Mouse (Mus musculus) B cell, adult 2 months (primary cell): ENCODE data around the gene Cbs.

Experiments used
- DNase-seq, 2 experiments: peaks; one replicate each; pipeline ENCODE4 v3.0.0; 2022

The Cbs gene

DNA sequence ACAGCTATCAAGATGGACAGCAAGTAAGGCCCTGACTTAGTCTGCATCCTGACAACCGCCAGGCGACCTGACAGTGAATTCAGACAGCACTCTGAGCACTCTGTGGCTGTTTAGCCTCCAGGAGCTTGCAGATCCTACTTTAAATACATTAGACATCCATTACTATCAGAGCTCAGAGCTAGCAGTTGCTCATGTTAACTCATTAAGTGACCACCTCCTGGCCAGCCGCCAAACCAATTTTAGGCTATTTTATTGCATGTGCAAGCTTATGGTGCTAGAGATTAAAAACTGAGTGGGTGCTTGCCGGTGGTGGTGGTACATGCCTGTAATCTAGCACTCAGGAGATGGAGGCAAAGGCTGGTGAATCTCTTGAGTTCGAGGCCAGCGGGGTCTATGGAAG, 53.3 kb downstream of the Cbs start:
- no peak for DNase-seq

DNA sequence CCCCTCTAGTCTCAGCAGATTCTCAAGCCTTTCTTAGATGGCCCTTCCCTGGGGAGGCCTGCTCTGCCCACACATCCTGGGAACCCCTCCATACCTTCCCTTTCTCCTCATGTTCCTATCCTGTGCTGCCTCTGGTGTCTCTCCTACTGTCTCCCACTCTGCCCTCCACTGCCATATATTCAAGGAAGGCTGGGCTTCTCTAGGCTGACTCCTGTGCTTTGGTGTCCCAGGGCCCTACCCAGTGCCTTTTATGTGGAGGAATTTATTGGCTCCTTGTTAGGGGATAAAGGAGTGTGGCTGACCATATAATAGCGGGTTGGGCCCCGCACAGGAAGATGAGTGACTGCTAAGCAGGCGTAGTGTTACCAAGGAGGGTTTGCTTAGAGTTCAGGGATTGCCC, 53.9 kb downstream of the Cbs start:
- no peak for DNase-seq

DNA sequence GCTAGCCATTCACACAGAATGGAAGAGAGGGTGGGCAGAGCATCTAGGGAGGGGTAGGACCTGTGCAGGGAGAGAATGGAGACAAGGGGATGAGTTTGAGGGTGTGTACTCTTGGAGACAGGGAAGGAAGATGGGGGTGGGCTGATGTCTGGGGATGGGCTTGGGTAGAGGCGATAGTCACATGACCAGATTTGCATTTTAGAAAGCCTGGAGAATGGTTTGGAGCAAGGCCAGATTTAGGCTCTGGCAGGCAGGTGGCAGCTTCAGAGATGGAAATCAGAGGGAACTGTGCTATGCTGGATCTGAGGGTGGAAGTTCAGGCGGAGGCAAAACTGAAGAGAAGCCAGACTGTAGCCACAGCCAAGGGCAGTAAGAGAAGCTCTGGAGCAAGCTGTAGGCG, 56.7 kb downstream of the Cbs start:
- no peak for DNase-seq

DNA sequence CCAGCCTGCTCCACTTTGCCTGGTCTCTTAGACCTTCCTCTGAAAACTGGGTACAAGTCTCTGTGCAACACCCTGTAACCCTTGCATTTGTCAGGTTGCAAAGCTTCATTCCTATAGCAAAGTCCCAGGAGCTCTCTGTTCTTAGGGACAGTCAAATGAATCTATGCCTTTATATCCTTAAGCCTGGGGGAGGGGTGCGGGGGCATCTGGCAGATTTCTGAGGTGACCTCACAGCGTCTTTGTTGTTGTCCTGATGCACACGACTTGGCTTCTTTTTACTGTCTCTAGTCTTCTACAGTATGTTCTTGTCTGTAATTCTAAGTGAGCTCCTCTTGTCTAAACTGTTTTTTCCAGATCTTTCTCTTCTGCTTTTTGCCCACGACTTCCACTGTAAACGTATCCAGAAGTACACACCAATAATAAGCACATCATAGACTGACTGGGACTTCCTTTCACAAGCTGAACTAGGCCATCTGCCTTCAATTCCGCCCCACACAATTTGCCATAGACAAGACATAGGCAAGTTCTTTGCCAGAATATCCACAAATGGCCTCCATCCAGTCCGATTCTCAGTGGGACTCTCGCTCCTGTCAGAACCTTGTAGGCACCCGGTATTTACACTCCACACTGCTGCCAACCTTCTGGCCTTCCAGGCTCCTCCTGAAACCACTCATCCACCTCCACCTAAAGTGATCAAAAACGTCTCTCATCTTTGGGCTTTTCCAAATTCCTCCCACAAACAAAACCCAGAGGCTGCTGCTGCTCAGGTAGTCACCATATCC, 60.5 kb downstream of the Cbs start:
- no peak for DNase-seq

DNA sequence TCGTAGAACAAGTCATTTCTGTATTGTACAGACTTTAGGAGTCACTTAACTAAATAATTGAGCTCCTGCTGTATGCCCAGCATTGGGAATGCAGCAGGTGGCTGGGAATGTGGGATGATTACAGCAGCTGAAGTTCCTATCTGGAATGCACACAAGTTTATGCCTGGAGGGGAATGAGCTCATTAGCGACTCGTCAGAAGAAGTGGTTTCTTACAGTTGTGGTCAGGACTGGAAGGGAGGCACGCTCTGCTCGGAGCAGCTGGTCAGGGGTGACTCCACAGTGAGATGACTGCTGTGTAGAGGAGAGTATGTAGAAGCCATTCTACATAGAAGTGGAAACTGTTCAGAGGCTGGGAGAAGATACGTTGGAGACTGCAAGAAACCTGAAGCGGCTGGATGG, 62.4 kb downstream of the Cbs start:
- DNase-seq, result no peak

DNA sequence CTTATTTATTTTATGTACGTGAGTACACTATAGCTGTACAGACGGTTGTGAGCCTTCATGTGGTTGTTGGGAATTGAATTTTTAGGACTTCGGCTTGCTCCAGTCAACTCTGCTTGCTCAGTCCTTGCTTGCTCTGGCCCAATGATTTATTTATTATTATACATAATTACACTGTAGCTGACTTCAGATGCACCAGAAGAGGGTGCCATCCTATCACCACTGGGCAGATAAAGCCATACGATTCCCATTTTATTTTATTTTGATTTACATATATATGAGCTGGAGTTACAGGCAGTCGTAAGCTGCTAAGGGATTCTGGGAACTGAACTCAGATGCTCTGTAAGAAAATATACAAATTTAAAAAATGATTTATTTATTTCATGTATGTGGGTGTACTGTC, 65.3 kb downstream of the Cbs start:
- no peak for DNase-seq

DNA sequence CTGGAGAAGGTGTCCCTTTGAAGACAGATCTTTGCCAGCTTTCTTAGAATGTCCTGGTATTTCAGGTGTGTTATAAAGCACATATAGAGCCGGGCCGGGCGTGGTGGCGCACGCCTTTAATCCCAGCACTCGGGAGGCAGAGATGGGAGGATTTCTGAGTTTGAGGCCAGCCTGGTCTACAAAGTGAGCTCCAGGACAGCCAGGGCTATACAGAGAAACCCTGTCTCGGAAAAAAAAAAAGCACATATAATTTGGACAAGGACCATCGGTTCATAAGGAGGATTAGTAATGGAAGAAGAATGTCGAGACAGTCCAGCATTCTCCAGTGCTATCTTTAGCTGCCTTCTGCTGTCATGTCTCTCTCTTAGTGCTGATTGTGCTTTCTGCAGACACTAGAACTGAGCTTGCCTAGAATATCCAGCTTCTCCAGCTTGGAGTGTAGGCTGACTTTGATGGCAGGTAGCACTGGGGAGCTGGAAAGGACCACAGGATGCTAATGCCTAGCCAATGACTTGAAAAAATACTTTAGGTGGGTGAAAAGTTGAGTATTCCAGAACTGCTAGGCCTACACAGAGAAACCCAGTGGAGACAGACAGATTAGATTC, 66.6 kb downstream of the Cbs start:
- DNase-seq, result peak; percentile 9 to 16

DNA sequence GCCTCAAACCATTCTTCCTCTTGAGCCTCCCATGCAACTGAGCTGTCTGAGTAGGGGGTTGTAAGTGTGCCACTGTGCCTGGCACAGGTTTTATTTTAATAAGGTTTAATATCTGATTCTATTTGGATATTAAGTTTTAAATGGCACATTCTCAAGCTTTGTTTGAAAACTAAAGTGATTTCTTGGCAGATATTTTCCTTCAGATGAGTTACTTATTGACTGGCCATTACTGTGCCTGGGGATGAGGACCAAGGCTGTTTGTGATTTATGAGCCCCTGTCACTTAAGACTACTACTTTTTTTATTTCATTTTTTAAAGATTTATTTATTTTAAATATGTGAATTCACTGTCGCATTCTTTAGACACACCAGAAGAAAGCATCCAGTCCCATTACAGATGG, 67.3 kb downstream of the Cbs start:
- no peak for DNase-seq

DNA sequence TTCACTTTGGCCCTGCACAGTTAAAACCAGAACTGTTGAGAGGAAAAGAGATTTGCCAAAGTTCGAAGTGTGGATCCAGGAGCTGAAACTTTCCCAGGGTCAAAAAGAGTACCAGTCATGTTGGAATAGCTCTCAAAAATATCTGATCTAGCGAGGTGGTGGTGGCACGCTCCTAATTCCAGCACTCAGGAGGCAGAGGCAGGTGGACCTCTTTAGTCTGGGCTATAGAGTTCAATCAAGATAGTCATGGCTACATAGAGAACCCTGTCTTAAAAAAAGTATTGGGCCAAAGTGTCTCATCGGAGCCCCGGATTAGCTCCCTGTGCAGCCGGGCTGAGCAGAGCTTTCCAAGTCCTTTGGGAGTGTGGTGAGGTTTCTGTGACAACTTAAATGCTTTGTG, 70.8 kb downstream of the Cbs start:
- DNase-seq, result no peak

DNA sequence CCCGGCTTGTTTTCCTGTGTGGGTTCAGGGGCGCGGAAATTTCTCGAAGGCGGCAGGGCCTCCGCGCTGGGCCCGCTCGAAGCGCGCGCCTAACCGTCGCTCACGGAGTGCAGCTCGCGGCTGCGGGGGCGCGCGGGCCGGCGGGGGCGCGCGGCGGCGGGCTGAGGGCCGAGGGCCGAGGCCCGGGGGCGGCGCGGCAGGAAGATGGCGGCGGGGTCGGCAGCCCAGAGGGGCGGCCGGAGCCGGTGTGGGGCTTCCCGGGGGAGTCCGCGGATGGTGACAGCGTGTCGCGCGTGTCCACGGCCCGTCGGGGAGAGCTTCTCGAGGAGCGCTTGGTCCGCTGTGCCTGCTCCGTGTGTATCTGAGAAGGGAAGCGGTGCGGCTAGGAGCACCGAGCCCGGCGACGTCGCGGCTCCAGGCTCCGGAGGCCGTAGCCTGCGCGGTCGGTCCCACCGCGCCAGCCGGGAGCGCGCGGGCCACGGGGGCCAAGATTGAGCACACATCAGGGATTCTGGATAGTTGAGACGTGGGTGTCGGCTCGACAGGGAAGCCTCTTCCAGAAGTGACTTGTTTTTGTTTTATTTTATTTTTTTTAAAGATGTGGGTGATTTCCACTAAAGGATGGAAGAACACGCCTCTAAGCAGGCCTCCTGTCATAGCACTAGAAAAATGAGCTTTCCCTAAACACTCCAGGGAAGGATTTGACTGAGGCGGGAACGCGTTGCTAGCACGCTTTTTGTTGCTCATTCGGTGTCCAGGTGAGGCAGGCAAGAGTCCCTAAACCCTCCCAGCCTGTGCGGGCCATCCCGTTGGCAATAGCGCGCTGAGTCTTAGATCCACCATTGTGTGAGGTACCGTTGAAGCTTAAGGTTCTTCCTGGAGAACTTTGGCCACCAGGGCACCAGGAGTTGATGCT, 71.6 kb downstream of the Cbs start:
- DNase-seq, result peak; percentile 56 to 65

DNA sequence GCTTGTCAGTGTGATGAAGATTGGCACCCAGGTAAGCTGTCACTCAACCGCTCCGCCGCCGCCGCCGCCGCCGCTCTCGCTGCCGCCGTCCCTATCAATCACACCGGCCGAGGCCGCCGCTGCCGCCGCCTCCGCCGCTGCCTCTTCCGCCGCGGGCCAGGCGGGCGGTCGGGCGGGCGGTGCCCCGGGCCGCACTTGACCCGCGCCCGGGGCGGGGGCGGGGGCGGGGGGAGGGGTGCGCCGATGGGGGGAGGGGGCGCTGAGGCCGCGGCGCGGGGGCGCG, 72.2 kb downstream of the Cbs start:
- DNase-seq, result no peak

DNA sequence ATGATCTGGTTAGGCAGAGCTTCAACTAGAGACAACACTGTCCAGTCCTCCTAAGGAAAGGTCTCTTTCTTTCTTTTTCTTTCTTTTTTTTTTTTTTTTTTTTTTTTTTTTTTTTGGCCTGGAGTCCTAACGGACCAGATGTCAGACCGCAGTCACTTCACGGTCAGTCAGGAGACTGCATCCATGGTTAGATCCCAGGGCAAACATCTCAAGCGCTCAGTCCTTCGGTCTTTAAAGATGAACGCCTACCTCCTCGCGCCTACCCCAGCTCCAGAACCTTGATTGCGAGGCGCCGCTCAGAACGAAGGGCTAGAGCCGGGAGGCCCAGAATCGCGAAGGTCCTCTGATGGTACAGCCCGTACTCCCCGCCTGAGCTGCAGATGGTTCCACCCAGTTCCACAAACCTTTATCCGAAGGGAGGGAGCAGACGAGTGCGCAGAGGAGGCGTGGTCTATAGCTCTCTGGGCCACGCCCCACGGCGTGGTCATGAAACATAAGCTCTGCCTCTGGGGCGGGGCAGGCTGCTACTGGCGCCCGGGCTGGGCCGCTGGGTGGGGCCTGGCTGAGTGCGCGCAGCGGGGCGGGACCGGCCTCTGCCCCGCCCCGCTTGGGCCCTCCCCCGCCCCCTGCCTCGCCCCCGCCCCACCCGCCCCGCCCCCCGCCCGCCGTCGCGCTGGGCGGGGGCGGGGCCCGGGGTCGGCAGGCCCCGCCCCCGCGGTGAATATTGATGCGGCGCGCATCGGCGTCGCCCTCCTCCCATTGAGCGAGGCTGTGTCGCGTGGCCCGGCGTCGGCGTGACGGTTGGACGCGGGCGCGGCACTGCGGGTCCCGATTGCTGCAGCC, 72.8 kb downstream of the Cbs start, which contains the start of gene Pknox1:
Gene Pknox1 (plus strand): TSS at position 720 of the 843 bp plus-strand sequence.
- DNase-seq, result peak; percentile 98 to 99

DNA sequence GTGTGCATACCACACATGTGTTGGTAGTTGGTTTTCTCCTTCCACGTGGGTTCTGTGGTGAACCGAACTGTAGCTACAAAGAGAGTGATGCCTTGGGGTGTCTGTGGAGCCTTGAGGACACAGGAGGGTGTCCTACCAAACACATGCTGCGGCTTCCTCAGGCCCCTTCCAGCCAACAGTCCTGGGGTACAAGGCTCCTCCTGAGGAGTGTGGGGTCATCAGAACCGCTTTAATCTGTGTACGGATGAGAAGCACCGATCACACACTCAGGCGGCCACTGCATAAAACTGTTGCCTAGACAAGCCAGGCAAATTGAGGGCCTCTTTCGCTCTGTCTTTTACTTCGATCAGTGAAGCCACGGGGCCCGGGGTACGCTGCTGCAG, 73.4 kb downstream of the Cbs start:
- peak; percentile 36 to 41 for DNase-seq

DNA sequence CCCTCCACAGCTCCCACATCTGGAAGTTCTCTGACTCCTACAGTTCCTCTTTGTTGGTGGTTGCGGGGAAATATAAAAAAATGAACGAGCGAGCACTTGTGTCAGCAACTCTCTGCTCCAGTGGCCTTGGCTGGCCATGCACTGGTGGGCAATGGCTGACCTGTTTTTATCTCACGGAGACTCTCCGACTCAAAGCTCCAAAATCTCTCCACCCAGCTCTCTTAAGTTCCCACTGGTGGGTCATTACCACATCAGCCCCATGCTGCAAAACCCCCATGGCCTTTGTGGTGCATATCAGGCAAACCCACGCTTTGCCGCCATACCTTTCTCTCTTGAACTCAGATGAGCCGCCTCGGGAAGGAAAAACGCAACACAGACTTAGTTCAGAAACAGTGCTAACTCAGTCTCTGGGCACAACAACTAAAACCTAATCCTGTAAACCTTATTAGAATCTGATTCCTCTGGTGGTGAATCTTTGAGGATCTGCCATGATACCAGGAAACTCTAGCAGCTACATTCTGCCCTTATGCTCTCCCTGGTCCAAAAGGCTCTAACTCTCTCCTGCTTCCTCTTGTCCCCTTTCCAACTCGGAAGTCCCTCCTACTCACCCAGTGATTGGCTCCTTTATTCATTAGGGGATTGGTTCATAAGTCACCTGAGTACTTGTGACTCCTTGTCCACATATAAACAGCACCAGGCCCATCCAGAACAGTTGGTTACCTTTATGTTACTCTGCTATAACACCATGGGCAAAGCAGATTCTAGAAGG, 77.8 kb downstream of the Cbs start:
- DNase-seq, result no peak
